Mouse (Mus musculus): ENCODE data around the gene Zfp654. TPM values are rescaled to one million over a fixed set of nuclear protein-coding genes. Genes with fewer than 3 reads are reported as not detected.
"Not testable (repeated sequence)": the region's sequence is repeated elsewhere in the genome, so short reads cannot be mapped to it uniquely, and the experiment has no call there.

Zfp654 gene
- total RNA-seq, 2 experiments from 2014 or later = 9.6 to 10.0 TPM

DNA sequence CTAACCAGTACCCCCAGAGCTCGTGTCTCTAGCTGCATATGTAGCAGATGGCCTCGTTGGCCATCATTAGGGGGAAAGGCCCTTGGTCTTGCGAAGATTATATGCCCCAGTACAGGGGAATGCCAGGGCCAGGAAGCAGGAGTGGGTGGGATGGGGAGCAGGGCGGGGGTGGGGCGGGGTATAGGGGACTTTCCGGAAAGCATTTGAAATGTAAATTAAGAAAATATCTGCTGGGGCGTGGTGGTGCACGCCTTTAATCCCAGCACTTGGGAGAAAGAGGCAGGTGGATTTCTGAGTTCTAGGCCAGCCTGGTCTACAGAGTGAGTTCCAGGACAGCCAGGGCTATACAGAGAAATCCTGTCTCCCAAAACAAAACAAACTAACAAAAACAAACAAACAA is 14.4 kb upstream of the Zfp654 start:
- intact Hi-C loops (cut with DNase I); DNase-seq: not testable (repeated sequence)

DNA sequence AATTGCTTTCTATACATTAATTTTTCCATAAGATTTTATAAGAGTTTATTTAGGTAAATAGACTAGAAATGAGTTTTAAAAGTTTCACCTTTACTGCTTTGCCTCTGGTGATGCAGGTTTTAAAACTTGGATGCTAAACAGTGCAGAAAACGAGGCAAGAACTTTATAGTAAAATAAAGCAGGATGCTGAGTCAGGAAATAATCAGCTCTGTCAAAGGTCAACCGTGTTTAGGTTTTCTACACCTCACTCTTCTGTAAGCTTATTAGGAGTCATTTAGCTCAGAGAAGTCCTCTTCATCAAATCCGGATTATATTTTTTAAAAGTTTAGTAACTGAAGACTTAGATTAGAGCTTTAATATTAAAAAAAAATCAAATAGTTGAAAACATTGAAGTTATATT is 5.5 kb upstream of the Zfp654 start:
- intact Hi-C loops (cut with DNase I) = no loop called here
- DNase-seq = no peak

DNA sequence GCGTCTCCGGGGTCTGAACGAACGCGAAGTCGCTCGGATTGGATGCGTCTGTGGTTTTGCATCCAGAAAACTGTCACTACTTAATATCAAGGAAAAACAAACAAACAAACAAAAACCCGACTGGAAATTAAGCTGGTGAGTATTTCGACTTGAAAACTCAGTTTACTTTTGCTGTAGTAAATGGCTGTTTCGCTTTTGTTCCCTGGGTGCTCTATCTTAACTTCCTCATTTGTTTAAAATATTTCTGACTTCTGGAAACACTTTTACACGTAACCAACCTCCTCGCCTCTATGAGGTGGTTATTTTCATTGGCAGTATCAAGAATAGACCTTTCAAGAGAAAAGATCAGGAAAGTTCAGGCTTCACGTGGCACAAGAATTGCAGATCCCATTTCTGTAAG is 1.4 kb upstream of the Zfp654 start:
- intact Hi-C loops (cut with DNase I) = loop anchor here (1.0 to 5.0 kb wide), 2 partner anchors 20 to 81 kb away; partner anchors contain the start of gene 4930453N24Rik
- no peak for DNase-seq

DNA sequence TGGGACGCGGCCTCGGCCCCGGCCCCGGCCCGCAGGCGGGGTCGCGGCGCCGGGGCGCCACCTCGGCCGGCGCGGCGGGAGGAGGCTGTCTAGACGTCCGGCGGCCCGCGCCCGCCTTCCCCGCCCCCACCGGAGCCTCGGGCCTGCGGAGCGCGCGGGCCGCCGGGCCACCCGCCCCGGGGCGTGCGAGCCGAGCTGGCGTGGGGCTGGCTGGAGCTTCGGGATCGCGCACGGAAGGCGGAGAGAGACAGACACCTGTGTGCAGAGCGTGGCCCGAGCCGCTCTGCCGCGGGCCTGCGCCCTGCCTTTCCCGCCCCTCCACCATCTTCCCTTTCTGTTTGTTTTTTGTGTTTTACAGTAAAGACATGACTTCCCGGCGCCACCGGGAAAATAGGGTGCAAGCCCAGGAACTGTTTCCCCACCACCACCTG is 1.0 kb upstream of the Zfp654 start:
- peak; percentile 64 to 75 for DNase-seq
- intact Hi-C loops (cut with DNase I) = loop anchor here (1.0 to 5.0 kb wide), 2 partner anchors 21 to 80 kb away; partner anchors contain the start of gene 4930453N24Rik

DNA sequence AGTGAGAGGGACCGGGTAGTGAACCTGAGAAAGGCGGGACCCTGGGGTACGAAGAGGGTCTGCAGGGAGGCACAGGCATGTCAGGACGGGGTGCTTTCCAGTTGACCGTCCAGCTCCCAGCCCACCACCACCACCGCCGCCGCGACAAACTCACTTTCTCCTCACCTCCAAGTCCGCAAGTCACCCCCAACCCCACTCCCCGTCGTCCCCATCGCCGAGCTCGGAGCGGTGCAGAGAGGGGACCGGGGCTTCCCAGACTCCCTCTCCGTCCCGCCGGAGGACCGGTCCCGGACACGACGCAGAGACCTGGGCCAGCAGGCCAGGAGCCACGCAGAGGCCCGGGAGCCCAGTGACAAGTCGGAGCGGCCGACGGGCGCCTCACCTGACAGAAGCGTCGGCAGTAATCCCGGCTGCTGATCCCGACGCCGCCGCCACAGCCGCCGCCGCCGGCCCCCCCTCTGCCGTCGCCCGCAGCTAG is 328 bp downstream of the Zfp654 start:
- DNase-seq = no peak
- intact Hi-C loops (cut with DNase I) = loop anchor here (5.0 kb wide), 1 partner anchor 79 kb away; the partner anchor contains the start of gene 4930453N24Rik

DNA sequence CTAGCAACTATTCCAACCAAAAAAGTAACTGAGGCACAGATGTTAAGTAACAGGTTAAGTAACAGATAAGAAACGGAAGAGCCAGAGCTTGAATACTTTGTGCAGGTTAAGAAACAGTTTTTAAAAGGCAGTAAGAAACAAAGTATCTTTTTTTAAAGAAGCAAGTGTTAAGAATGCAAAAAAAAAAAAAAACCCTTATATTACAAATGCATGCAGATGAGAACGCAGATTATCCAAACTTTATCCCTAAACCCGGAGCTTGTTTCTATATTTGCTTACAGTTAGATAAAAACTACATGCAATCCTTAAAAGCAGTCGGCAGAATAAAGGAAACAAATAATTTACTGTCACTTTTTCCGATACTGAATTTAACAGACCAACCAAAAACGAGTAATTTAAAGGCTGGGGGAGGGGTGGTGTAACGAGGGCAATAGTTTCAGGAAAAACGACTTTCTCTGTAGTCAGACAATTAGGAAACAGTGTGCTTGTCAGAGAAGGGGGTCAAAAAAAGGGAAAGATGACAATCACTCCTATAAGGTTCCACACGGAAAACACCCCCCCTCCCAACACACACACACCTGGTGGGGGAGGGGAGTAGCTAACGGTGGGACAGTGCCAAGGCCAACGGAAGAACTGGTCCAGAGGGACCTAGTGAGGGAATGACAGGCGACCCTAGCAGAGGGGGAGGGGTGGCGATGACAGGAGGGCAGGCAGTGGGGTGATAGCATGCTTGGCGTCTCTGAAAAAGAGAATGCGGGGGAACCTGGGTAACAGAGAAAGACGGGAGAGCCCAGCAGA is 966 bp downstream of the Zfp654 start:
- intact Hi-C loops (cut with DNase I) = loop anchor here (5.0 kb wide), 1 partner anchor 78 kb away; the partner anchor contains the start of gene 4930453N24Rik
- DNase-seq = peak; percentile 18 to 49

DNA sequence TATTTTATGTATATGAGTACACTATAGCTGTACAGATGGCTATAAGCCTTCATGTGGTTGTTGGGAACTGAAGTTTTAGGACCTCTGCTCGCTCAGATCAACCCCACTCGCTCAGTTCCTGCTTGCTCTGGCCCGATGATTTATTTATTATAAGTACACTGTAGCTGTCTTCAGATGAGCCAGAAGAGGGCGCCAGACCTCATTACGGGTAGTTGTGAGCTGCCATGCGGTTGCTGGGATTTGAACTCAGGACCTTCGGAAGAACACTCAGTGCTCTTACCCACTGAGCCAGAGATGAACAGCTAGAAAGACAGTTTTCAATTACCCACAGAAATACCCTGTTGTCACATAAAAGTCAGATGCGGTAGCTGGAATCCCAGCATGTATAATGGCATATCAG is 5.5 kb downstream of the Zfp654 start:
- intact Hi-C loops (cut with DNase I) = no loop called here
- no peak for DNase-seq

DNA sequence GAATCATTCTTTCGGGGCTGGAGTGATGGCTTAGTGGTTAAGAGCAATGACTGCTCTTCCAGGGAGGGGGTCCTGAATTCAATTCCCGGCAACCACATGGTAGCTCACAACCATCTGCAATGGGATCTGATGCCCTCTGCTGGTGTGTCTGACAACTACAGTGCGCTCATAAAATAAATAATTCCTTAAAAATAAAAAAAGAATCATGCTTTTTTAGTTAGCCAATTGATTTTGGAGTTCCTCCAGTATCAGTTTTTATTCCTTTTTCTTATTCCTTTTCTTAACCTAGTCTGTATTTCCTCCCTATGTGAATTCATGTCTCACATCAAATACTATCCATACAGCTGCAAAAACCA is 9.1 kb downstream of the Zfp654 start:
- no peak for DNase-seq
- intact Hi-C loops (cut with DNase I) = no loop called here

DNA sequence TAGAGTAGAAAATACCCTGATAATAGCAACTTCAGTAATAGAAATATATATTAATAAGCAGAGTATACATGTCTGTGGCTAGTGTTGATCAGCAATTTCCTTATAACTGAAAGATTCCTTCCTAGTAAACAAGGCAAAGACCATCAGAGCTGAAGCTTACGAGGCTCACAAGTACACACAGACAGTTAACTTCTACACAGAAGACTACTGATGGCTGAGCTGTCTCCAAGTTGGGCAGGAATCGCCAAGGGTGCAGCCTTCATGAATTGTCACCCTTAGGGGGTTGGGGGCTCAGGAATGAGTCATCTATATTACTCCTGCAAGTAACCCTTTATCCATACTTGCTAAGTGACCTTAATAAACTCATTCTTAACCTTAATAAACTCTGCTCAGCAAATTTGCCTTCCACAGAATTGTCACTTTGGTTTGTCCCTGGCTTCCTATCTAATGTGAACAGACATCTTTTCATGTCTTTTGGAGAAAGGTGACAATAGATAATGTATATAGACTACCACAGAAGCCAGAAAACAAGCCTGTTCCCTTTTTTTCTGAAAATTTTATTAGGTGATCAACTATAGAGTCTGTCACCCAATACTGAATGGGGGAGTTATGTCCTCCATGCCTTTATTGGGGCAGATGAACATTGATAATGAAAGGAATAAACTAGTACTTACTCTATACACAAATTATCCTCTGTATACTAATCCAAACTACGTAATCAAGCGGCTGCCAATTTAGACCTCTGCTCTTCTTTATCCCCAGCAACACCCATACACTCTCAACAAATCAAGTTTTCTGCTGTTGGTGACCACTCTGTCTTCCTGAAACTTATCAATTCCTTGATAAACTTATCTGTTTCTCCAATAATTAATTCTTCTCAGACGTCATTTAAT is 9.7 kb downstream of the Zfp654 start:
- DNase-seq = no peak
- intact Hi-C loops (cut with DNase I) = no loop called here

DNA sequence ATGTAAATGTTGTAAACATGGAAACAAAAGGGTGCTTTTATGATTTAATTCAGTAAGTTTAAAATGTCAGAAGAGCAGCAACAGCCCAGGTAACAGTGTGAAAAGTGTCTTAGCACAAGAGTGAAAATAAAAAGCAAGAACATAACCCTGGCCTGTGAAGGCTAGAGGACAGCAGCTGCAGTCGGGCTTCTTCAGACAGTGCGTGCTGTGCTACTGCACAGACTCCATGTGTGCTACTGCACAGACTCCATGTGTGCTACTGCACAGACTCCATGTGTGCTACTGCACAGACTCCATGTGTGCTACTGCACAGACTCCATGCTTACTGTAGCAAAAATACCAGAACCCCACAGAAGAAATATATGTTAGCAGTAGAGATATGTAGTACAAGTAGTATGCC is 14.7 kb downstream of the Zfp654 start:
- intact Hi-C loops (cut with DNase I) = no loop called here
- DNase-seq = no peak

DNA sequence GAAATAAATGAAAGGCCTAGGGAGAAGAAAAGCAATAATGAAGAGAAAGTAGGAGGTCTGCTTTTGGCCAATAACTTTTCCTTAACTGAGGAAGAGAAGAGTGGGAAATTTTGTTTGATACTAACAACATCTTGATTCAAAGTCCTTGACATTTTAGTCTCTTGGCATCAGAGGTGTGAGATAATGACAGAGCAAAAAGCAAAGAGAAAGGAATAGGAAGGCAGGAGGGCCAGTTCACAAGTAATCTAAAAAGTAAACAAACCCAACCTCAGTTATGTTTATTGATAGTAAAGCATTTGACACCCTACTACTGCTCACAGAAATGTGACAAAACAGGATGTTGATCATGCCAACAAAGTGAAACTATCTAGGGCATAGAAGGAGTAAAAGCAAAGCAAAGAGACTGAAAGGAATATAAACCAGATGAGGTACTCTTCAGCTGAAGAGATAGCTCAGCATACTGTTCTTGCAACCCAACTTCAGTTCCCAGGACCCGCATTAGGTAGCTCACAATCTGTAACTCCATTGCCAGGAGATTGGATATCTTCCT is 15.4 kb downstream of the Zfp654 start:
- intact Hi-C loops (cut with DNase I) = no loop called here
- no peak for DNase-seq

DNA sequence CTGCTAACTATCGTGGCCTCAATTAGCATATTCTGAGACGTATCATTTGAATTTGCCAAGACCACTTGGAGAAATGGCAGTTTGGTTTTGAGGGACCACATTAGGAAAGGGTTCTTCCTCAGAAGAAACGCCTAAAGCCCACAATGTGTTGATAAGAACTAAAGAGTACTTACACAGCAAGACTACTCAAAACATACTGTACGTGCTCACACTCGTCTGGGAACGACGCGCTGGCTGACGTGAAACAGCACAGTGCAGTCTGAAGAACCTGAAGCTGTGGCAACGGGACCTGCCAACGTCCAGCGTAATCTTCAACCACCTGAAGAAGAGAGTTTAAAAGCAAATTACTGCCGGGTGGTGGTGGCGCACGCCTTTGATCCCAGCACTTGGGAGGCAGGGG is 21.2 kb downstream of the Zfp654 start:
- intact Hi-C loops (cut with DNase I) = no loop called here

DNA sequence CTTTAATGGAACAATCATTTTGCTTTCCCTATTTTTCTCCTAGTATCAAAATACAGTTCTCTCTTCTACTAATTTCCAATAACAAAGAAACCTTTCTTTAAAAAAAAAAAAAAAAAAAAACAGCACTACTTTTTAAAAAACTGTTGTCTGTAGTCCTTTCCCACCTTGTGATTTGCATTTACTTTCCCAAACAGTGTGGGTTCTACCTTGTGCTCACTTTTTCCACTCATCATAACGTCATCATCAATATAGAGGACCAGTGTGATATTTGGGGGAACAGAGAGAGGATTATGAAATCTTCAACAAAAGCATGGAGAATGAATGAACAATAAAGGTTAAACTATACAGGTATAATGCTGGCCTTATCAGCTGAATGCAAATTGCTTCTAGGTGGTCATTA is 27.0 kb downstream of the Zfp654 start:
- DNase-seq = no peak
- intact Hi-C loops (cut with DNase I) = no loop called here

More for the DNA sequence above, 21.2 kb downstream of the Zfp654 start:
- DNase-seq = no peak

DNA sequence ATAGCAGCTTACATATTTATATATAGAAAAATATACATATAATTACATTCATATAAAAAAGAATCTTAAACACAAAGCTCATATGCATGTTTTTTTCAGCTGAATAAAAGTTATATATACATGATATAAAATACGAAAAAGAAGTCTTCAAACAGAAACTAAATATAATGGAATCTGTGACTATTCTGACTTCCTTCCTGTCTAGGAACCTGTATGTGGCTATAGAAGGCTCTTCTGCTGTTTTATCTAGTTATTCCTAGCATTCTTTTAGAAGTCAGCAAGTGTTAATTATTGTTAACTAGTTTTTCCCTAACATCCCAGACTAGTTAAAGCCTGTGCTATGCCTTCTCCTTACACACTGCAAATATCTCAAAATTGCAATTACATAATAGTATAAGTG is 27.6 kb downstream of the Zfp654 start:
- intact Hi-C loops (cut with DNase I) = no loop called here
- no peak for DNase-seq

DNA sequence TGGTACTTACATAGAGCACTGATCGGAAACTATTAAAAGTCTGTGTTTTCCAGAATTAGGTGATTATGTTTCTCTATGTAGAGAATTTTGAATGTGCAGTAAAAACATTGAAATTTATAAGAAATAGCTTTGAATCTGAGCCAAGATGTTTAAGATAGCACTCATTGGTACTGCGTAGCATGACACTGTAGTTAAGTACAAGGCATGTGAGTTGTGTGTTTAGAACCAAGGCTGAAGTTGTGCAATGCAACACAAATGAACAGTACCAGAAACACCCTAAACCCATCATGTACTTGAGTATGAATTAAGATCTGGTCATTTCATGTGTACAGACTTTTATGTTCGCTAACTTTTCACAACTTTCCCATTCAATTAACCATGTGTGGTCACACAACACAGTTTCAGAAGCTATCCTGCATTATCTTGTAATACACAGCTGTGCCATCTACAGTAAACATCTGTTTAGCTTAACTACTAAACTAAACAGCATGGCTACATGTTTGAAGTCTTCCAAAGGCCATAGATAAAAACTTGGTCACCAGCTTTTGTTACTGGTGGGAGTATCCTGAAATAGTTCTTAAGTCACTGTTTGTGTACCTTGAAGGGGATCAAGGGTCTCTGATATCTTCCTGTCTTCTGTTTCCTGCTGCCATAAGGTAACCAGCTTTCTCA is 34.2 kb downstream of the Zfp654 start:
- no peak for DNase-seq
- intact Hi-C loops (cut with DNase I) = no loop called here

DNA sequence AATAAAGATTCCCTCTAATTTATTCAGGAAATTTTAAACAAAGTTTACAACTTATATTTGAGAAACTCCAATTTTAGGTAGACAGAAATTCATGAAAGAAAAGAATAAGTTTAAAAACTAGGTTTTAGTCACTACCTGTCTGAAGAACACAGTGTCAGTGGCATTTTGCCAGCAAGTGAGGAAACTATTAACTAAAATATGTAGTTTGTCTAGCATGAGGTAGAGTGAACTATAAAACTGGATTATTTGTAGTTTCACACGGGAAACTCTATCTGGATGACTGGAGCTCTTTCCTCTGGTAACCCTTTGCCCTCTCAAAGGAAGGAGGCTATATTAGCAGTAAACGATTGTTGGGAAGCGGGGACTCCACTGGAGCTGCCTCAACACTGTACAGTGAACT is 48.4 kb downstream of the Zfp654 start:
- intact Hi-C loops (cut with DNase I) = no loop called here
- no peak for DNase-seq

DNA sequence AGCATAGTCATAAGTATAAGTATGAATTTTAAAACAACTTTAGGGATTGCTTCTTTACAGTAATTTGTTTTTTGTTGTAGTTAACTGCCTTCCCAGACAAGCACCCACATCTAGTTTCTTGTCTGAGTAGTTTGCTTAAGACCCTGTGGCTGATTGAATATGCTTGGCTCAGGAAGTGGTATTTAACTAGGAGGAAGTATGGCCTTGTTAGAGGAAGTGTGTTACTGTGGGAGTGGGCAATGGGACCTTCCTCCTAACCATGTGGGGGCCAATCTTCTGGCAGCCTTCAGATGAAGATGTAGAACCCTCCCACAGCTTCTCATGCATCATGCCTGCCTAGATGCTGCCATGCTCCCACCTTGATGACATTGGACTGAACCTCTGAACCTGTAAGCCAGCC is 49.8 kb downstream of the Zfp654 start:
- intact Hi-C loops (cut with DNase I) = no loop called here
- no peak for DNase-seq

DNA sequence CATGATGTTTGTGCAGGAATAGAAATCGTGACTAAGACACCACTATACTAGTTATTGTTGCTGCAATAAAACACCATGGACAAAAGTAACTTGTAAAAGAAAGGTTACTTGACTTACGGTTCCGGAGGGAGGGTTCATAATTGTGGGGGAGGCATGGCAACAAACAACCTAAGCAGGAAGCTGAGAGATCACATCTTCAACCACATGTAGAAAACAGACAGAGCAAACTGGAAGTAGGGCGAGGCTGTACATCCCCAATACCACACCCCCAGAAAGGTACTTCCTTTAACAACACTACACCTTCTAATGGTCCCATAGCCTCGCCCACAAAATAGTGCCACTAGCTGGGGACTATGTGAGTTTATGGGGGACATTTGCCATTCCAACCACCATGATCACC is 51.1 kb downstream of the Zfp654 start:
- DNase-seq = no peak
- intact Hi-C loops (cut with DNase I) = no loop called here

DNA sequence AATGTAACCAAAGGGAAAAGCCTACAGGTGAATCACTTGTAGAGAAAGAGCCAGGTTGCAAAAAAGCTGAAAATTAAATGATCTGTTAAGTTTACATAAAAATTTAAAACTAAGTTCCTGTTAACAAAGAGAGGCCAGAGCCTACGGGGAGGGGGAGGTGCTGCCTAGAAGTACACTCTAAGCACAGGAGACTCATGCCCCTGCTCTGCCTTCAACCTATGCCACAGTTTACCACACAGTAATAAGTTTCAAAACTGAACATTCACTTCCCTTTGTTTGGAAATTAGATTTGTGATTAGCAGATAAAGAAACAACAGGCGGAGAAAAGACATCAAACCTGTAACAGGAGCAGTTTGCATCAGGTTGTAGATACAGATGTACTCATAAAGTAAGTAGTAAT is 56.6 kb downstream of the Zfp654 start:
- intact Hi-C loops (cut with DNase I) = no loop called here
- DNase-seq = no peak

DNA sequence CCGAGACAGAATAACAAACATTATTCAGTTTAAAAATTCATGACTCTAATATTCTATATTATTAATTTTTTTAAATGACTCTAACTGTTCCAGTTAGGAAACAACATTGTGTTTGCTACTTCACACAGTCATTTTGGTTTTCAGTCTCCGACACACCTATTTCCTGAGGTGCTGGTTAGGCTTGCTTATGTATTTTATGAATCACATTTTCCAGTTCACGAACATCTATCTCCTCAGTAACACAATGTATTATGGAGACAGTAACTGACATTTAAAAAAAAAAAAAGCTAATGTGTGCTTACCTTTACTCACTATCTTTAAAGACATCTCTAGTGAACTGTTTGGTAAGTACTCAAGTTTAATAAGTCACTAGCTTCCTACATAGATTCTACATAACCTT is 61.7 kb downstream of the Zfp654 start:
- DNase-seq = no peak
- intact Hi-C loops (cut with DNase I) = no loop called here

Data from heart, postnatal 14 days (tissue).